Mouse (Mus musculus): ENCODE data around the gene Mink1. TPM values are rescaled to one million over a fixed set of nuclear protein-coding genes. Genes with fewer than 3 reads are reported as not detected.
A peak's percentile ranks its signal among the peaks of the same experiment; 100 is the strongest.

Gene Mink1
- polyA plus RNA-seq, 1 experiment from 2014 or later: 16.0 TPM

DNA sequence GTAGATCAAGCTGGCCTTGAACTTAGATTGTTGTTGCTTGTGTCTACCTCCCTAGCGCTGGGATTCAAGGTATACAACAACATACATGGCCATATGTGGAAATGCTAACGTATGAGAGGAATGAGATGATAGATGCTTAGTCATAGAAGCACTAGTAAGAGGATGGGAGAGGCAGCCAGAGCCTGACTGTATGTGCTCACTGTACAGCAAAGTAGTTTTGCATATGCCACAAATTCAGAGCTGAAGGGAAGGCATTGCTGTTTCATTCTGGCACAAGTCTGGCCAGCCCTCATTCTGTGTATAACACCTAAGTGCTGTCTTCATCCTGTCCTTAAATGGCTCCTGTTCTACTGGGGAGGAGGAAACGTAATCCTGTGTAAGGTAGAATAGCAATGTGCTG is 23.6 kb downstream of the Mink1 start:
- DNase-seq (ENCODE audit: low spot score): no peak
- ATAC-seq (replicated peaks; ENCODE audit: low FRiP score): no peak
- Histone ChIP-seq H3K27ac (ENCODE audit: low read depth, low read length) (no peak overlapping the region), H3K9me3 (ENCODE audit: control insufficient read depth, low read length) (no peaks in the 10 kb centered on the region), H3K27me3 (replicated peaks; ENCODE audit: control insufficient read depth, insufficient read depth, low read length) (no peaks in the 10 kb centered on the region), H3K4me3 (ENCODE audit: low read depth, low read length) (no peak overlapping the region), H3K36me3 (ENCODE audit: control insufficient read depth, insufficient read depth, low read length) (no peaks in the 10 kb centered on the region), H3K4me2 (no peak overlapping the region), H3K4me1 (replicated peaks; ENCODE audit: control insufficient read depth, insufficient read depth, low read length) (0 out of 2 replicates have a peak, but pooled peaks cover 5% of the 10 kb centered on the region), H3K9ac (ENCODE audit: low read depth, low read length) (no peak overlapping the region)
- 75% methylated on average over 3 of the region's 3 CpGs for WGBS

DNA sequence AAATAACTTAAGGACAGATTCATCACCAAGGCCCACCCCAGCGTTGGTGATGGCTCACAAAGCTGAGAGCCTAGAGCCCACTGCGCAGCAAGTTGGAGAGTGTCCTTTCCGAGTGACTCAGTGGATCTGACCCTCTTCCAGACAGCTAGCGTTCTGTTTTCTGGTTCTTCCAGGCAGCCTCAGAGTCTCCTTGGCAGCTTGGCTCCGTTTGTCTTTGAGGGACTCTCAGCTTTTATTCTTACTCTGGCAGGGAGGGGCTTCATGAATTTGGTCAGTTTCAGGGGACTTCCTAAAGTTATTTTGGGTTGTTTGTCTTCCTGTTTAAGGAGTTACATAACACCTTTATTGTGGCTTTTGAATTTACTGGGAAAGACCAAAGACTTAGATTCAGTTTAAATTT is 24.3 kb downstream of the Mink1 start:
- Histone ChIP-seq H3K4me3 (ENCODE audit: low read depth, low read length) (no peak overlapping the region), H3K4me1 (replicated peaks; ENCODE audit: control insufficient read depth, insufficient read depth, low read length) (0 out of 2 replicates have a peak, but pooled peaks cover 5% of the 10 kb centered on the region), H3K27me3 (replicated peaks; ENCODE audit: control insufficient read depth, insufficient read depth, low read length) (no peaks in the 10 kb centered on the region), H3K9me3 (ENCODE audit: control insufficient read depth, low read length) (no peaks in the 10 kb centered on the region), H3K9ac (ENCODE audit: low read depth, low read length) (no peak overlapping the region), H3K36me3 (ENCODE audit: control insufficient read depth, insufficient read depth, low read length) (no peaks in the 10 kb centered on the region), H3K27ac (ENCODE audit: low read depth, low read length) (no peak overlapping the region), H3K4me2 (no peak overlapping the region)
- ATAC-seq (replicated peaks; ENCODE audit: low FRiP score): no peak
- no peak for DNase-seq (ENCODE audit: low spot score)
- WGBS: 74% methylated on average over 5 of the region's 5 CpGs

DNA sequence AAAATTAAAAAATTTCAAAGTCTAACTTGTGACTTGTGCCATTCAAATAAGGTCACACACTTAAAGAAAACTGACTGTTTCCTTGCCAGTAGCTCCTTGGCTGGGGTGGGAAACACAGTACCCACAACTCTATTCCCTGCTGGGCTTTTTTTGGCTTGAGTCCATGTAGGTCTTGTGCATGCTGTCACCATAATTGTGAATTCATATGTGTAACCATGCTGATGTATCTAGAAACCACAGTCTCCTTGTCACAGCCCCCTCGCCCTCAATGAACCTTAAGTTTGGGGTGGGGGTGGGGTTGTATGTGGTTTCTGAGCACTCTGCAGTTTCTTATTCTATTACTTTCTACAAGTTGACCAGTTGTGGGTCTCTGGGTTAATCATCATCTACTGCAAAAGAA is 29.1 kb downstream of the Mink1 start:
- Histone ChIP-seq H3K4me1 (replicated peaks; ENCODE audit: control insufficient read depth, insufficient read depth, low read length) (peaks cover 17% of the 10 kb centered on the region), H3K4me2 (no peak overlapping the region), H3K9me3 (ENCODE audit: control insufficient read depth, low read length) (no peaks in the 10 kb centered on the region), H3K27ac (ENCODE audit: low read depth, low read length) (no peak overlapping the region), H3K36me3 (ENCODE audit: control insufficient read depth, insufficient read depth, low read length) (no peaks in the 10 kb centered on the region), H3K9ac (ENCODE audit: low read depth, low read length) (no peak overlapping the region), H3K27me3 (replicated peaks; ENCODE audit: control insufficient read depth, insufficient read depth, low read length) (no peaks in the 10 kb centered on the region), H3K4me3 (ENCODE audit: low read depth, low read length) (no peak overlapping the region)
- ATAC-seq (replicated peaks; ENCODE audit: low FRiP score) (no peak), DNase-seq (ENCODE audit: low spot score) (no peak)
- 55% methylated on average over 1 of the region's 1 CpGs for WGBS

DNA sequence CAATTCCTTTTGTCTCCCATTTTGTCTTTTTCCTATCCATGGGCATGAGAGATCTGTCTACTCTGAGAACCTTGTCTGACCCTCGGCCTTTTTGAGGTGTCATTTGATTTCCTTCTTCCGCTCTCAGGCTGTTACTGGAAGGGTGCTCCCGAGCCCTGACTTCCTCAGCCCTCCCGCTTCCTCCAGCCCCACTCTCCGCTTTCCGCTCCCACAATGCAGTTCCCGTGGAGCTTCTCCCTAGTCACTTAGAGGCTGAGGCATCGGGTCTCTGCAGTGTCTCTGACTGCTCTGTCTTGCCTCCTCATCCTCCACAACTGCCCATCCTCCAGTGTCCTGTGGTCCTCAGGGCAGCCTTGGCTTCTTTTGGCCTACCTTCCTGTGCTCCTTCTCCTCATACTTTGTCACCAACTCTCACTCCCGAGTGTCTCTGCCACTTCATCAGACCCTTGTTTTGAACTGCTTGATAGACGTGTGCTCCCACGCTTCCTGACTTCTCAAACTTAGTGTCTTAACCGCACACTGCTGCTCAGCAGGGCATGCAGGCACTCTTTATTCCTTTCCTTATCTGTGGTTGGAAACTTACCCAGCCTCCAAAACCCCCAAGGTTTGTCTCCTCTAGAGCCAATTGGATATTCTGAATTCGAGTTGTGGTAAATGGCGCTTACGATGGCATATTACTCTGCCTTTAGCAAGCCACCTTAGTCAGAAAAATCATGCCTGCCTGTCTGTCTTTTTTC is 31.7 kb downstream of the Mink1 start:
- Histone ChIP-seq H3K9ac (ENCODE audit: low read depth, low read length) (no peak overlapping the region), H3K4me1 (replicated peaks; ENCODE audit: control insufficient read depth, insufficient read depth, low read length) (peaks cover 26% of the 10 kb centered on the region), H3K9me3 (ENCODE audit: control insufficient read depth, low read length) (no peaks in the 10 kb centered on the region), H3K27ac (ENCODE audit: low read depth, low read length) (no peak overlapping the region), H3K4me3 (ENCODE audit: low read depth, low read length) (no peak overlapping the region), H3K27me3 (replicated peaks; ENCODE audit: control insufficient read depth, insufficient read depth, low read length) (no peaks in the 10 kb centered on the region), H3K4me2 (no peak overlapping the region), H3K36me3 (ENCODE audit: control insufficient read depth, insufficient read depth, low read length) (peaks cover 7% of the 10 kb centered on the region; the same call in 1 of the 2 replicates)
- ATAC-seq (replicated peaks; ENCODE audit: low FRiP score) (no peak), DNase-seq (ENCODE audit: low spot score) (no peak)
- 64% methylated on average over 15 of the region's 15 CpGs for WGBS

DNA sequence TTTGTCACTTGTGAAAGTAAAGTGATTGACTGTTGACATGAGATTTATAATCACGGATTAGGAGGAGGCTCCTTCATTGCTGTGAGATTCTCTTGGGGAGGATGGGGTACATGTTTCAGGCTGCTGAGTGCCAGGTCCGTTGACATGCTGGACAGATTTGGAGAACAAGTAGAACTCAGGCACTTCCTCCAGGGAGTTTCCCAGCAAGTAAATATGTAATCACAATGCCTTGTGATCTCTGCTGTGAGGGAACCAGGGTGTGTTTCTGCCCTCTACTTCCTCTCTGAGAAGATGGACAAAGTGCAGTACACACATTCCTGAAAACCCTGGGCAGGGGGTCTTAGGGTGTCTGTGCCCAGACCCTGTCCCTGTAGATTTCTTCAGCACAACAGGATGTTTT is 33.0 kb downstream of the Mink1 start:
- DNase-seq (ENCODE audit: low spot score) (no peak), ATAC-seq (replicated peaks; ENCODE audit: low FRiP score) (no peak)
- H3K9me3 ChIP-seq (ENCODE audit: control insufficient read depth, low read length): no peaks in the 10 kb centered on the region
- peaks cover 26% of the 10 kb centered on the region for H3K4me1 ChIP-seq (replicated peaks; ENCODE audit: control insufficient read depth, insufficient read depth, low read length)
- H3K4me2 ChIP-seq: no peak overlapping the region
- H3K27me3 ChIP-seq (replicated peaks; ENCODE audit: control insufficient read depth, insufficient read depth, low read length): no peaks in the 10 kb centered on the region
- no peak overlapping the region for H3K27ac ChIP-seq (ENCODE audit: low read depth, low read length)
- 66% methylated on average over 2 of the region's 2 CpGs for WGBS
- no peak overlapping the region for H3K9ac ChIP-seq (ENCODE audit: low read depth, low read length)
- no peak overlapping the region for H3K4me3 ChIP-seq (ENCODE audit: low read depth, low read length)
- peaks cover 9% of the 10 kb centered on the region; the same call in 1 of the 2 replicates for H3K36me3 ChIP-seq (ENCODE audit: control insufficient read depth, insufficient read depth, low read length)

- ATAC-seq (replicated peaks; ENCODE audit: low FRiP score) (no peak), DNase-seq (ENCODE audit: low spot score) (no peak)
- no peak overlapping the region for H3K9ac ChIP-seq (ENCODE audit: low read depth, low read length)
- no peaks in the 10 kb centered on the region for H3K27me3 ChIP-seq (replicated peaks; ENCODE audit: control insufficient read depth, insufficient read depth, low read length)
- peaks cover 9% of the 10 kb centered on the region; the same call in 1 of the 2 replicates for H3K36me3 ChIP-seq (ENCODE audit: control insufficient read depth, insufficient read depth, low read length)
- H3K4me3 ChIP-seq (ENCODE audit: low read depth, low read length): no peak overlapping the region
- H3K27ac ChIP-seq (ENCODE audit: low read depth, low read length): no peak overlapping the region
- H3K9me3 ChIP-seq (ENCODE audit: control insufficient read depth, low read length): no peaks in the 10 kb centered on the region
- no peak overlapping the region for H3K4me2 ChIP-seq
- H3K4me1 ChIP-seq (replicated peaks; ENCODE audit: control insufficient read depth, insufficient read depth, low read length): peaks cover 26% of the 10 kb centered on the region
- WGBS: 78% methylated on average over 4 of the region's 4 CpGs
Observed at GRCm38 (mm10) chr11:70596094-70596493, 33.4 kb downstream of the Mink1 start.

DNA sequence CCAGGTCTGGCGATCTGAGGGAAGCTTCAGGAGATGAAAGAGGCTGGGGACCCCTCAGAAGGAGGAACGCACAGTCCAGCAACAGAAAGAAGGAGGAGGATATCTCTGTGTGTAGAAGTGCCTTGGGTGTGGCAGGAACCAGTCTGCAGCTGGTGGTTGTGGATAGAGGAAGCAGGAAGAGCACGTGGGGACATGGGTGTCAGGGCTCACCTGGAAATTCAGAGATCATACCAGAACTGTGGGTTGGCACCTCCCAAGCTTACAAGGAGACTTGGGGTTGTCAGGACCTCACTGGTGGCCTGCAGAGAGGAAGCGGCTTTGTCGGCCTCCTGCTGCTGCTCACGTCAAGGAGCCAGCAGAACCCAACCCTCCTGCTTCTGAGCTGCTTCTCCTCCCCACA is 34.6 kb downstream of the Mink1 start:
- H3K4me1 ChIP-seq (replicated peaks; ENCODE audit: control insufficient read depth, insufficient read depth, low read length): peaks cover 26% of the 10 kb centered on the region
- DNase-seq (ENCODE audit: low spot score) (no peak), ATAC-seq (replicated peaks; ENCODE audit: low FRiP score) (peak; percentile 68)
- H3K4me3 ChIP-seq (ENCODE audit: low read depth, low read length): no peak overlapping the region
- peaks cover 12% of the 10 kb centered on the region; the same call in 1 of the 2 replicates for H3K36me3 ChIP-seq (ENCODE audit: control insufficient read depth, insufficient read depth, low read length)
- no peaks in the 10 kb centered on the region for H3K27me3 ChIP-seq (replicated peaks; ENCODE audit: control insufficient read depth, insufficient read depth, low read length)
- WGBS: 45% methylated on average over 6 of the region's 6 CpGs
- H3K27ac ChIP-seq (ENCODE audit: low read depth, low read length): no peak overlapping the region
- H3K4me2 ChIP-seq: no peak overlapping the region; the same call in 1 of the 2 replicates
- no peak overlapping the region for H3K9ac ChIP-seq (ENCODE audit: low read depth, low read length)
- H3K9me3 ChIP-seq (ENCODE audit: control insufficient read depth, low read length): no peaks in the 10 kb centered on the region

DNA sequence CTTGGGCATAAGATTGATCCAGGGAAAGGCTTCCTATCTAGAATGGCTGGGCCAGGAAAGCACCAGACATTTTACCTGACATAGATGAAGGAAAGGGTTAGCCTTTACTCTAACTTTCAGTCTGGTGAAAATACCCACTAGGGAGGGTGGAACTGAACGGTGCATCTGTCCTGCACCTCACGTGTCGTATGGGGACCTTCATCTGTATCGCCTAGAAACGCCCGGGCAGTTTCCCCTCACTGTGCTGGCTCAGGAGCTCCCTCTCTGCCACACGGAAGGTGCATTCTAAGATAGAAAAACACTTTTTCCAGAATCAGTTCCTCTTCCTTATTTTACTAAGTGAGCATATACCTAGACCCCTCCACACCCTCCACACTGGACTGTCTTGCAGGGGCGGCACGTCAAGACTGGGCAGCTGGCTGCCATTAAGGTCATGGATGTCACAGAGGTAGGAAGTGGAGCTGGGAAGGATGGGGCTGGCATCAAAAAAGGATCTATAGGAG is 35.8 kb downstream of the Mink1 start:
- no peak for DNase-seq (ENCODE audit: low spot score)

GRCm38 (mm10) chr11:70605024-70605566 is 42.4 kb downstream of the Mink1 start:
- Histone ChIP-seq H3K4me3 (ENCODE audit: low read depth, low read length) (no peak overlapping the region), H3K9me3 (ENCODE audit: control insufficient read depth, low read length) (no peaks in the 10 kb centered on the region), H3K9ac (ENCODE audit: low read depth, low read length) (no peak overlapping the region), H3K27me3 (replicated peaks; ENCODE audit: control insufficient read depth, insufficient read depth, low read length) (no peaks in the 10 kb centered on the region), H3K4me2 (no peak overlapping the region), H3K27ac (ENCODE audit: low read depth, low read length) (no peak overlapping the region), H3K4me1 (replicated peaks; ENCODE audit: control insufficient read depth, insufficient read depth, low read length) (no peaks in the 10 kb centered on the region), H3K36me3 (ENCODE audit: control insufficient read depth, insufficient read depth, low read length) (peaks cover 55% of the 10 kb centered on the region)
- 66% methylated on average over 14 of the region's 14 CpGs for WGBS
- ATAC-seq (replicated peaks; ENCODE audit: low FRiP score) (no peak), DNase-seq (ENCODE audit: low spot score) (peak; percentile 63)

More for the DNA sequence above, 35.8 kb downstream of the Mink1 start:
- H3K9ac ChIP-seq (ENCODE audit: low read depth, low read length): no peak overlapping the region
- H3K4me3 ChIP-seq (ENCODE audit: low read depth, low read length): no peak overlapping the region
- ATAC-seq (replicated peaks; ENCODE audit: low FRiP score): no peak
- peaks cover 16% of the 10 kb centered on the region; the same call in 1 of the 2 replicates for H3K36me3 ChIP-seq (ENCODE audit: control insufficient read depth, insufficient read depth, low read length)
- H3K27me3 ChIP-seq (replicated peaks; ENCODE audit: control insufficient read depth, insufficient read depth, low read length): no peaks in the 10 kb centered on the region
- H3K4me1 ChIP-seq (replicated peaks; ENCODE audit: control insufficient read depth, insufficient read depth, low read length): peaks cover 26% of the 10 kb centered on the region
- no peak overlapping the region for H3K4me2 ChIP-seq
- no peaks in the 10 kb centered on the region for H3K9me3 ChIP-seq (ENCODE audit: control insufficient read depth, low read length)
- WGBS: 84% methylated on average over 9 of the region's 9 CpGs
- no peak overlapping the region for H3K27ac ChIP-seq (ENCODE audit: low read depth, low read length)
